Mouse (Mus musculus): Measurements from ENCODE around the gene Mfsd6. TPM values are rescaled to one million over a fixed set of nuclear protein-coding genes. Genes with fewer than 3 reads are reported as not detected.
A peak's percentile ranks its signal among the peaks of the same experiment; 100 is the strongest.

Mfsd6 gene
- total and polyA plus RNA-seq, 2 experiments from 2014 or later = 1.7 to 9.7 TPM

DNA sequence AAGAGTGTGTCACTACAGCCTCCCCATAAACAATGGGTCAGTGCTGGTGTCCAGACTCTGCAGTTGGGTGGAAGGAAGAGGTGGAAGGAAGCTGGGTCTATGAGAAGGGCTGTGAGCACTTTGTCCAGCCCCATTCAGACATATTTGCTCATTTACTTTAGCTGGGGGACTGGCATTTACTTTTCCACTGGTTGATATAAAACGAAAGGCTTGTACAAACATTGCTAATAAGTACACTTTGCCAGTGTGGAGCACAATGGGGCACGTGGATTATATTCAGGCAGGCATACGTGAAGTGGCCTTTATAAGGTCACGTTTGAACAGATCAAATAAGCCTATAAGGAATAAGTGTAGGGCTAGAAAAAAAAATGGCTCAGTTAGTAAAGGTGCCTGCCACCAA, 43.7 kb downstream of the Mfsd6 start:
- ATAC-seq (ENCODE audit: insufficient read depth, low read depth) (no peak), DNase-seq (ENCODE audit: low spot score) (no peak)
- Histone ChIP-seq H3K4me3 (ENCODE audit: low read depth, low read length) (no peak overlapping the region), H3K9me3 (replicated peaks; ENCODE audit: control insufficient read depth, low read length) (no peaks in the 10 kb centered on the region), H3K36me3 (replicated peaks; ENCODE audit: control insufficient read depth, insufficient read depth, low read length) (no peaks in the 10 kb centered on the region), H3K9ac (replicated peaks; ENCODE audit: low read depth, low read length) (no peak overlapping the region), H3K27ac (ENCODE audit: low read depth) (no peak overlapping the region), H3K4me1 (ENCODE audit: control insufficient read depth, insufficient read depth) (peaks cover 9% of the 10 kb centered on the region; the same call in 1 of the 2 replicates), H3K4me2 (ENCODE audit: low read depth, low read length) (no peak overlapping the region), H3K27me3 (ENCODE audit: control insufficient read depth, insufficient read depth, low read length) (no peaks in the 10 kb centered on the region)
- TF ChIP-seq CTCF (IDR thresholded peaks at IDR 0.05; ENCODE audit: low read depth) = no peak
- TF ChIP-seq EP300 (IDR thresholded peaks at IDR 0.05; ENCODE audit: low read depth) = no peak
- 71% methylated on average over 4 of the region's 4 CpGs for WGBS

GRCm38 (mm10) chr1:52676621-52677020, 50.6 kb downstream of the Mfsd6 start:
- H3K4me1 ChIP-seq (ENCODE audit: control insufficient read depth, insufficient read depth) = peaks cover 16% of the 10 kb centered on the region
- H3K4me3 ChIP-seq (ENCODE audit: low read depth, low read length) = no peak overlapping the region
- no peak overlapping the region for H3K4me2 ChIP-seq (ENCODE audit: low read depth, low read length)
- H3K9ac ChIP-seq (replicated peaks; ENCODE audit: low read depth, low read length) = no peak overlapping the region
- TF ChIP-seq EP300 (IDR thresholded peaks at IDR 0.05; ENCODE audit: low read depth) (peak; percentile 84; the same call in 1 of the 2 replicates), CTCF (IDR thresholded peaks at IDR 0.05; ENCODE audit: low read depth) (no peak)
- H3K27ac ChIP-seq (ENCODE audit: low read depth) = peak overlapping the region; percentile 69
- peak; percentile 69 for DNase-seq (ENCODE audit: low spot score)
- no peaks in the 10 kb centered on the region for H3K27me3 ChIP-seq (ENCODE audit: control insufficient read depth, insufficient read depth, low read length)
- no peaks in the 10 kb centered on the region for H3K36me3 ChIP-seq (replicated peaks; ENCODE audit: control insufficient read depth, insufficient read depth, low read length)
- 6% methylated on average over 3 of the region's 3 CpGs for WGBS
- peak; percentile 70 for ATAC-seq (ENCODE audit: insufficient read depth, low read depth)
- H3K9me3 ChIP-seq (replicated peaks; ENCODE audit: control insufficient read depth, low read length) = no peaks in the 10 kb centered on the region

GRCm38 (mm10) chr1:52675561-52676551, 51.4 kb downstream of the Mfsd6 start:
- no peaks in the 10 kb centered on the region for H3K36me3 ChIP-seq (replicated peaks; ENCODE audit: control insufficient read depth, insufficient read depth, low read length)
- no peak overlapping the region for H3K4me3 ChIP-seq (ENCODE audit: low read depth, low read length)
- H3K4me2 ChIP-seq (ENCODE audit: low read depth, low read length) = no peak overlapping the region
- TF ChIP-seq EP300 (IDR thresholded peaks at IDR 0.05; ENCODE audit: low read depth) = no peak
- no peak for TF ChIP-seq CTCF (IDR thresholded peaks at IDR 0.05; ENCODE audit: low read depth)
- H3K9ac ChIP-seq (replicated peaks; ENCODE audit: low read depth, low read length) = no peak overlapping the region
- DNase-seq (ENCODE audit: low spot score) (no peak), ATAC-seq (ENCODE audit: insufficient read depth, low read depth) (peak; percentile 52; the same call in 1 of the 2 replicates)
- H3K4me1 ChIP-seq (ENCODE audit: control insufficient read depth, insufficient read depth) = peaks cover 12% of the 10 kb centered on the region
- no peaks in the 10 kb centered on the region for H3K27me3 ChIP-seq (ENCODE audit: control insufficient read depth, insufficient read depth, low read length)
- WGBS = 51% methylated on average over 7 of the region's 7 CpGs
- peak overlapping the region; percentile 69 for H3K27ac ChIP-seq (ENCODE audit: low read depth)
- H3K9me3 ChIP-seq (replicated peaks; ENCODE audit: control insufficient read depth, low read length) = no peaks in the 10 kb centered on the region

GRCm38 (mm10) chr1:52669931-52670330, 57.3 kb downstream of the Mfsd6 start:
- Histone ChIP-seq H3K4me2 (ENCODE audit: low read depth, low read length) (no peak overlapping the region), H3K4me3 (ENCODE audit: low read depth, low read length) (no peak overlapping the region), H3K9ac (replicated peaks; ENCODE audit: low read depth, low read length) (no peak overlapping the region), H3K27ac (ENCODE audit: low read depth) (no peak overlapping the region), H3K27me3 (ENCODE audit: control insufficient read depth, insufficient read depth, low read length) (no peaks in the 10 kb centered on the region), H3K9me3 (replicated peaks; ENCODE audit: control insufficient read depth, low read length) (no peaks in the 10 kb centered on the region), H3K4me1 (ENCODE audit: control insufficient read depth, insufficient read depth) (no peaks in the 10 kb centered on the region), H3K36me3 (replicated peaks; ENCODE audit: control insufficient read depth, insufficient read depth, low read length) (no peaks in the 10 kb centered on the region)
- ATAC-seq (ENCODE audit: insufficient read depth, low read depth) = no peak
- no peak for DNase-seq (ENCODE audit: low spot score)
- WGBS = 97% methylated on average over 1 of the region's 1 CpGs
- TF ChIP-seq EP300 (IDR thresholded peaks at IDR 0.05; ENCODE audit: low read depth) = no peak
- TF ChIP-seq CTCF (IDR thresholded peaks at IDR 0.05; ENCODE audit: low read depth) = no peak

- Histone ChIP-seq H3K4me3 (ENCODE audit: low read depth, low read length) (no peak overlapping the region), H3K9ac (replicated peaks; ENCODE audit: low read depth, low read length) (no peak overlapping the region), H3K4me2 (ENCODE audit: low read depth, low read length) (no peak overlapping the region), H3K4me1 (ENCODE audit: control insufficient read depth, insufficient read depth) (no peaks in the 10 kb centered on the region), H3K9me3 (replicated peaks; ENCODE audit: control insufficient read depth, low read length) (no peaks in the 10 kb centered on the region), H3K27ac (ENCODE audit: low read depth) (no peak overlapping the region), H3K36me3 (replicated peaks; ENCODE audit: control insufficient read depth, insufficient read depth, low read length) (no peaks in the 10 kb centered on the region), H3K27me3 (ENCODE audit: control insufficient read depth, insufficient read depth, low read length) (no peaks in the 10 kb centered on the region)
- ATAC-seq (ENCODE audit: insufficient read depth, low read depth) = no peak
- WGBS = 35% methylated on average over 7 of the region's 7 CpGs
- no peak for TF ChIP-seq CTCF (IDR thresholded peaks at IDR 0.05; ENCODE audit: low read depth)
- no peak for TF ChIP-seq EP300 (IDR thresholded peaks at IDR 0.05; ENCODE audit: low read depth)
- DNase-seq (ENCODE audit: low spot score) = no peak
These were observed 58.4 kb downstream of the Mfsd6 start for GRCm38 (mm10) chr1:52668743-52669323.
